Mouse (Mus musculus): ENCODE data around the gene R3hdm1. TPM values are rescaled to one million over a fixed set of nuclear protein-coding genes. Genes with fewer than 3 reads are reported as not detected.
A peak's percentile ranks its signal among the peaks of the same experiment; 100 is the strongest.

R3hdm1 gene
- polyA plus RNA-seq (2014; fragmentation: Nextera tagmentation; extraction: Ambion mirVana): 102 and 110 TPM in 2 replicates

GRCm38 (mm10) chr1:128102641-128103461 is at the start of gene R3hdm1, which contains the start of gene Zranb3:
TSS of gene R3hdm1 (plus strand) at chr1:128103301.
TSS of gene Zranb3 (minus strand) at chr1:128103047.
- ATAC-seq (replicated peaks; ENCODE audit: low FRiP score): peak; percentile 98
- peak within 1 kb of the TSS; percentile 86 for H3K27ac ChIP-seq (ENCODE audit: low read depth, low read length)
- no peaks in the 10 kb centered on the region for H3K36me3 ChIP-seq (ENCODE audit: control insufficient read depth, insufficient read depth, low read length)
- peak within 1 kb of the TSS; percentile 75 for H3K4me2 ChIP-seq (ENCODE audit: low read depth, low read length, severe bottlenecking)
- no peaks in the 10 kb centered on the region for H3K27me3 ChIP-seq (ENCODE audit: control insufficient read depth, insufficient read depth, low read length)
- peak within 1 kb of the TSS; percentile 86 for H3K9ac ChIP-seq (ENCODE audit: low read length)
- H3K4me3 ChIP-seq (ENCODE audit: low read depth, low read length): peak within 1 kb of the TSS; percentile 89
- no peaks in the 10 kb centered on the region for H3K9me3 ChIP-seq (ENCODE audit: control insufficient read depth, low read length)
- under 1% methylated on average over 42 of the region's 43 CpGs for WGBS
- peak; percentile 96 for DNase-seq (ENCODE audit: low spot score)
- H3K4me1 ChIP-seq (replicated peaks; ENCODE audit: control insufficient read depth, insufficient read depth, low read length): no peaks in the 10 kb centered on the region; the same call in 1 of the 2 replicates

GRCm38 (mm10) chr1:128057269-128057668 is 45.8 kb upstream of the R3hdm1 start:
- ATAC-seq (replicated peaks; ENCODE audit: low FRiP score): no peak
- no peaks in the 10 kb centered on the region for H3K9me3 ChIP-seq (ENCODE audit: control insufficient read depth, low read length)
- H3K9ac ChIP-seq (ENCODE audit: low read length): no peak overlapping the region
- H3K4me2 ChIP-seq (ENCODE audit: low read depth, low read length, severe bottlenecking): no peak overlapping the region
- no peaks in the 10 kb centered on the region for H3K4me1 ChIP-seq (replicated peaks; ENCODE audit: control insufficient read depth, insufficient read depth, low read length)
- H3K36me3 ChIP-seq (ENCODE audit: control insufficient read depth, insufficient read depth, low read length): no peaks in the 10 kb centered on the region
- H3K27me3 ChIP-seq (ENCODE audit: control insufficient read depth, insufficient read depth, low read length): no peaks in the 10 kb centered on the region
- DNase-seq (ENCODE audit: low spot score): no peak
- no peak overlapping the region for H3K4me3 ChIP-seq (ENCODE audit: low read depth, low read length)
- 97% methylated on average over 4 of the region's 4 CpGs for WGBS
- H3K27ac ChIP-seq (ENCODE audit: low read depth, low read length): no peak overlapping the region

DNA sequence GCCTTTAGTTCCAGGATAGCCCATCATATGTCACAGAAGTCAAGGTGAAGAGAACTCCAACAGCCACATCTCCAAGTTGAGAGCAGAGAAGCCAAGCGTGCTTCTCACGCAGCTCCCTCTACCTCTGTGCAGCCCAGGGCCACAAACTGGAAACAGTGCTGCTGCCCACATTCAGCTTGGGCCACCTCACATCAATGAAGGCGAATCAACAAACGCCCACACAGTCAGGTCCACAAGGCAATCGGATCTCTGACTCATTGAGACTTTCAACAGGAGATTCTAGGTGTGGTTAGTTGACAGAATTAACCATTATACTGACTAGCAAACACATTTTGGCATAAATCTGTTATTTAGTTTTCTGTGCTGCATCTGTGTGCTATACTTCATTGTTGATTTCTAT is 44.5 kb upstream of the R3hdm1 start:
- ATAC-seq (replicated peaks; ENCODE audit: low FRiP score): no peak
- Histone ChIP-seq H3K4me2 (ENCODE audit: low read depth, low read length, severe bottlenecking) (no peak overlapping the region), H3K9ac (ENCODE audit: low read length) (no peak overlapping the region), H3K36me3 (ENCODE audit: control insufficient read depth, insufficient read depth, low read length) (no peaks in the 10 kb centered on the region), H3K27ac (ENCODE audit: low read depth, low read length) (no peak overlapping the region), H3K9me3 (ENCODE audit: control insufficient read depth, low read length) (no peaks in the 10 kb centered on the region), H3K4me1 (replicated peaks; ENCODE audit: control insufficient read depth, insufficient read depth, low read length) (no peaks in the 10 kb centered on the region), H3K4me3 (ENCODE audit: low read depth, low read length) (no peak overlapping the region), H3K27me3 (ENCODE audit: control insufficient read depth, insufficient read depth, low read length) (no peaks in the 10 kb centered on the region)
- WGBS: 93% methylated on average over 5 of the region's 5 CpGs
- DNase-seq (ENCODE audit: low spot score): no peak

GRCm38 (mm10) chr1:128060655-128061344 is 42.3 kb upstream of the R3hdm1 start:
- Histone ChIP-seq H3K9ac (ENCODE audit: low read length) (no peak overlapping the region), H3K9me3 (ENCODE audit: control insufficient read depth, low read length) (no peaks in the 10 kb centered on the region), H3K4me1 (replicated peaks; ENCODE audit: control insufficient read depth, insufficient read depth, low read length) (no peaks in the 10 kb centered on the region), H3K27me3 (ENCODE audit: control insufficient read depth, insufficient read depth, low read length) (no peaks in the 10 kb centered on the region), H3K4me3 (ENCODE audit: low read depth, low read length) (no peak overlapping the region), H3K36me3 (ENCODE audit: control insufficient read depth, insufficient read depth, low read length) (no peaks in the 10 kb centered on the region), H3K27ac (ENCODE audit: low read depth, low read length) (no peak overlapping the region), H3K4me2 (ENCODE audit: low read depth, low read length, severe bottlenecking) (no peak overlapping the region)
- DNase-seq (ENCODE audit: low spot score) (no peak), ATAC-seq (replicated peaks; ENCODE audit: low FRiP score) (no peak)
- 70% methylated on average over 8 of the region's 8 CpGs for WGBS

GRCm38 (mm10) chr1:128061401-128061800 is 41.7 kb upstream of the R3hdm1 start:
- Histone ChIP-seq H3K4me1 (replicated peaks; ENCODE audit: control insufficient read depth, insufficient read depth, low read length) (no peaks in the 10 kb centered on the region), H3K27ac (ENCODE audit: low read depth, low read length) (no peak overlapping the region), H3K9me3 (ENCODE audit: control insufficient read depth, low read length) (no peaks in the 10 kb centered on the region), H3K27me3 (ENCODE audit: control insufficient read depth, insufficient read depth, low read length) (no peaks in the 10 kb centered on the region), H3K9ac (ENCODE audit: low read length) (no peak overlapping the region), H3K36me3 (ENCODE audit: control insufficient read depth, insufficient read depth, low read length) (no peaks in the 10 kb centered on the region), H3K4me3 (ENCODE audit: low read depth, low read length) (no peak overlapping the region), H3K4me2 (ENCODE audit: low read depth, low read length, severe bottlenecking) (no peak overlapping the region)
- 86% methylated on average over 1 of the region's 1 CpGs for WGBS
- no peak for ATAC-seq (replicated peaks; ENCODE audit: low FRiP score)
- DNase-seq (ENCODE audit: low spot score): no peak

GRCm38 (mm10) chr1:128062167-128062566 is 40.9 kb upstream of the R3hdm1 start:
- Histone ChIP-seq H3K36me3 (ENCODE audit: control insufficient read depth, insufficient read depth, low read length) (no peaks in the 10 kb centered on the region), H3K4me1 (replicated peaks; ENCODE audit: control insufficient read depth, insufficient read depth, low read length) (no peaks in the 10 kb centered on the region), H3K9ac (ENCODE audit: low read length) (no peak overlapping the region), H3K9me3 (ENCODE audit: control insufficient read depth, low read length) (no peaks in the 10 kb centered on the region), H3K27me3 (ENCODE audit: control insufficient read depth, insufficient read depth, low read length) (no peaks in the 10 kb centered on the region), H3K27ac (ENCODE audit: low read depth, low read length) (no peak overlapping the region), H3K4me3 (ENCODE audit: low read depth, low read length) (no peak overlapping the region), H3K4me2 (ENCODE audit: low read depth, low read length, severe bottlenecking) (no peak overlapping the region)
- no peak for ATAC-seq (replicated peaks; ENCODE audit: low FRiP score)
- 85% methylated on average over 1 of the region's 1 CpGs for WGBS
- no peak for DNase-seq (ENCODE audit: low spot score)

DNA sequence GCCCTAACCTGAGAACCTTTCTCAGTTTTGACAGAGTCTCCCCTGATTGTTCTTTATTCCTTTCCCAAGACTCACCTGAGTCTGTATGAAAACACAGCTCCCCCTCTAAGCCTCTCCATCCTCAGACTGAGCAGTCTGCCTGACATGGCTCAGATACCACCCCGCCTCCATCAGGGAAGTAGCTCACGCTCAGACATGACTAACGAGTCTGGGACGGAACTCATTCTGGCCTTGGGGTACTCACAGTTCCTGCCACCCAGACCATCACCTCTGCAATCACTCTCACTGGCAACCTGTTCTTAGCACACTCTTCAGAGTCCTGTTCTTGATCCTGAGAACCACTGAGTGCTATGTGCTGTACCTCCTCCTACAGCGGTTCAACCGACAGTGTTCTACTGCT is 38.4 kb upstream of the R3hdm1 start:
- H3K36me3 ChIP-seq (ENCODE audit: control insufficient read depth, insufficient read depth, low read length): no peaks in the 10 kb centered on the region
- H3K4me3 ChIP-seq (ENCODE audit: low read depth, low read length): no peak overlapping the region
- no peak overlapping the region for H3K9ac ChIP-seq (ENCODE audit: low read length)
- H3K27ac ChIP-seq (ENCODE audit: low read depth, low read length): no peak overlapping the region
- ATAC-seq (replicated peaks; ENCODE audit: low FRiP score) (no peak), DNase-seq (ENCODE audit: low spot score) (no peak)
- H3K27me3 ChIP-seq (ENCODE audit: control insufficient read depth, insufficient read depth, low read length): no peaks in the 10 kb centered on the region
- 85% methylated on average over 6 of the region's 6 CpGs for WGBS
- H3K9me3 ChIP-seq (ENCODE audit: control insufficient read depth, low read length): no peaks in the 10 kb centered on the region
- no peak overlapping the region for H3K4me2 ChIP-seq (ENCODE audit: low read depth, low read length, severe bottlenecking)
- no peaks in the 10 kb centered on the region for H3K4me1 ChIP-seq (replicated peaks; ENCODE audit: control insufficient read depth, insufficient read depth, low read length)

GRCm38 (mm10) chr1:128068945-128069397 is 34.1 kb upstream of the R3hdm1 start:
- no peaks in the 10 kb centered on the region for H3K36me3 ChIP-seq (ENCODE audit: control insufficient read depth, insufficient read depth, low read length)
- ATAC-seq (replicated peaks; ENCODE audit: low FRiP score): no peak
- no peak overlapping the region for H3K27ac ChIP-seq (ENCODE audit: low read depth, low read length)
- H3K9me3 ChIP-seq (ENCODE audit: control insufficient read depth, low read length): no peaks in the 10 kb centered on the region
- H3K4me2 ChIP-seq (ENCODE audit: low read depth, low read length, severe bottlenecking): no peak overlapping the region
- no peaks in the 10 kb centered on the region for H3K27me3 ChIP-seq (ENCODE audit: control insufficient read depth, insufficient read depth, low read length)
- DNase-seq (ENCODE audit: low spot score): no peak
- no peak overlapping the region for H3K4me3 ChIP-seq (ENCODE audit: low read depth, low read length)
- H3K4me1 ChIP-seq (replicated peaks; ENCODE audit: control insufficient read depth, insufficient read depth, low read length): no peaks in the 10 kb centered on the region
- 93% methylated on average over 2 of the region's 2 CpGs for WGBS
- H3K9ac ChIP-seq (ENCODE audit: low read length): no peak overlapping the region
